Mouse (Mus musculus) limb, embryonic 14.5 days (tissue): ENCODE measurements around the gene Gpi1. TPM values are rescaled to one million over a fixed set of nuclear protein-coding genes. Genes with fewer than 3 reads are reported as not detected.

Source experiments
- ATAC-seq: fragments of 200-750 bp; cut with Nextera tagmentation; 2 replicates; pipeline ENCODE4 v1.8.0; 2017; ENCODE audit warnings: low read depth, moderate number of reproducible peaks, moderate TSS enrichment; ENCODE audit not compliant: low FRiP score
- DNase-seq: peaks from one replicate; pipeline ENCODE4 v3.0.0-alpha.2; 2015; ENCODE audit warnings: low spot score
- H3K27ac ChIP-seq: fragments of 300-500 bp; sonication (generic); replicated peaks from 2 replicates; pipeline ENCODE4 v1.5.1; 2014; ENCODE audit warnings: low read depth, mild to moderate bottlenecking, low read length, moderate library complexity, mixed read lengths
- H3K27me3 ChIP-seq: fragments of 300-500 bp; sonication (generic); 2 replicates; pipeline ENCODE4 v1.6.1; 2014; ENCODE audit warnings: low read length, mixed read lengths; ENCODE audit not compliant: control insufficient read depth, insufficient read depth
- H3K36me3 ChIP-seq: fragments of 300-500 bp; sonication (generic); 2 replicates; pipeline ENCODE4 v1.6.1; 2014; ENCODE audit warnings: mild to moderate bottlenecking, low read length, moderate library complexity, mixed read lengths; ENCODE audit not compliant: control insufficient read depth, insufficient read depth
- H3K4me1 ChIP-seq: fragments of 300-500 bp; sonication (generic); 2 replicates; pipeline ENCODE4 v1.6.1; 2014; ENCODE audit warnings: antibody characterized with exemption, low read length, mixed read lengths; ENCODE audit not compliant: control insufficient read depth, insufficient read depth
- H3K4me2 ChIP-seq: fragments of 300-500 bp; sonication (generic); replicated peaks from 2 replicates; pipeline ENCODE4 v1.6.1; 2014; ENCODE audit warnings: low read depth, mild to moderate bottlenecking, low read length, moderate library complexity; ENCODE audit not compliant: severe bottlenecking
- H3K4me3 ChIP-seq: fragments of 300-500 bp; sonication (generic); replicated peaks from 2 replicates; pipeline ENCODE4 v1.5.1; 2014; ENCODE audit warnings: low read length
- H3K9ac ChIP-seq: fragments of 300-500 bp; sonication (generic); 2 replicates; pipeline ENCODE4 v1.6.1; 2014; ENCODE audit warnings: mild to moderate bottlenecking, low read depth, low read length, moderate library complexity; ENCODE audit not compliant: severe bottlenecking
- H3K9me3 ChIP-seq: fragments of 300-500 bp; sonication (generic); 2 replicates; pipeline ENCODE4 v1.6.1; 2016; ENCODE audit warnings: low read length; ENCODE audit not compliant: control insufficient read depth
- POLR2A ChIP-seq: fragments of 200-500 bp; IDR thresholded peaks from 2 replicates; pipeline ENCODE4 v1.8.0; 2012; ENCODE audit warnings: inconsistent platforms, mild to moderate bottlenecking, moderate library complexity, borderline replicate concordance; ENCODE audit not compliant: insufficient read depth, insufficient read length; ENCODE audit errors: extremely low read depth
- WGBS: fragments of 180-500 bp; shearing (Covaris S2); extraction: QIAGEN DNeasy Blood & Tissue Kit; methylation state at CpG from one replicate; pipeline ENCODE4 v1.1.7; 2014; 5-methylcytosine and 5-hydroxymethylcytosine counted together
- polyA plus RNA-seq, 2 experiments: library from polyadenylated mRNA; depleted of rRNA in 1 of 2; stranded (reverse) in 1 of 2; unstranded in 1 of 2; fragments of >200 nt; fragmentation: Nextera tagmentation in 1 of 2; extraction: Ambion mirVana in 1 of 2; gene quantifications; 2 replicates each; pipeline versions ENCODE4 v1.2.1 to v1.2.3; 2012 to 2014

Gpi1 gene
- polyA plus RNA-seq, 2 experiments = 256 to 281 TPM

DNA sequence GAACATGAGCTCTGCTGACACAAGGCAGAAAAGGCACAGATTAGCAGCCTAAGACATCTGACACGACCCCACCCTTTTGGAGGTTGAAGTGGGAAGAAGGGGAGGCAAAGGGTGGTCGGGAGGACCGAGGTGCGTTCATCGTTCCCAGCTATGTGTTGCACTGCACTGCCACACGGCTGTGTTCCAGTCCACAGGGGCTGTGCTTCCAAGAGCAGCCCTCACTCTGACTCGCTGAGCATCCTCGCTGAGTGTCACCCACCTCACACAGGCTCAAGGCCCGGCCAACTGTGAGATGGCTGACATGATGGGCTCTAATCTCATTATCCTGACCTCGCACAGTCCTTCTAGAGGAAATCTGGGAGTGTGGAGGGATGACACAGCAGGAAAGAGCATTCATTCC lies 13.7 kb downstream of the Gpi1 start:
- TF ChIP-seq POLR2A = no peak
- H3K4me2 ChIP-seq = no peak overlapping the region
- DNase-seq (no peak), ATAC-seq (no peak)
- H3K27me3 ChIP-seq = no peaks in the 10 kb centered on the region
- no peak overlapping the region for H3K9ac ChIP-seq
- no peak overlapping the region for H3K4me3 ChIP-seq
- H3K36me3 ChIP-seq = peaks cover 96% of the 10 kb centered on the region
- no peaks in the 10 kb centered on the region for H3K9me3 ChIP-seq
- no peak overlapping the region for H3K27ac ChIP-seq
- H3K4me1 ChIP-seq = no peaks in the 10 kb centered on the region
- 84% methylated on average over 10 of the region's 10 CpGs for WGBS

DNA sequence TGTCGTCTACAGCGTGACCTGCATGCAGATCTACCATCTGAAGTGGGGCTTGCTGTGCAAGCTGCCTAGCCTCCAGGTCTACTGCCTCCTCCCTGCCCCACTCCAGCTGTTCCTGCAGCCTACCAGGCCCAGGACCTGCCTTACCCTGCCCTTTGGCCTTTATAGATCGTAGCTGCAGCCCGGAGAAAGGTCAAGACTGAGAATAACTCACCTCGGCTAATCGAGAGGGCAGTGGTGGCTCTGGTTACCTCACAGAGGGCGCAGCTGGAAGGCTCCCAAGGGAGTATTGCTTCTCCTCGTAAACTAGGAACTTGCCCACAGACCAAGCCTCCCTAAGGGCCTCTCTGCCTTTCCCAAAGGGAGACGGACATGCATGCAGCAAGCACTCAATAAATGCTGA lies 14.7 kb downstream of the Gpi1 start:
- ATAC-seq (no peak), DNase-seq (no peak)
- H3K27ac ChIP-seq = no peak overlapping the region
- H3K36me3 ChIP-seq = peaks cover 96% of the 10 kb centered on the region
- H3K9me3 ChIP-seq = no peaks in the 10 kb centered on the region
- no peak overlapping the region for H3K4me2 ChIP-seq
- H3K9ac ChIP-seq = no peak overlapping the region
- no peaks in the 10 kb centered on the region for H3K27me3 ChIP-seq
- WGBS = 81% methylated on average over 9 of the region's 9 CpGs
- TF ChIP-seq POLR2A = no peak
- no peak overlapping the region for H3K4me3 ChIP-seq
- no peaks in the 10 kb centered on the region for H3K4me1 ChIP-seq

DNA sequence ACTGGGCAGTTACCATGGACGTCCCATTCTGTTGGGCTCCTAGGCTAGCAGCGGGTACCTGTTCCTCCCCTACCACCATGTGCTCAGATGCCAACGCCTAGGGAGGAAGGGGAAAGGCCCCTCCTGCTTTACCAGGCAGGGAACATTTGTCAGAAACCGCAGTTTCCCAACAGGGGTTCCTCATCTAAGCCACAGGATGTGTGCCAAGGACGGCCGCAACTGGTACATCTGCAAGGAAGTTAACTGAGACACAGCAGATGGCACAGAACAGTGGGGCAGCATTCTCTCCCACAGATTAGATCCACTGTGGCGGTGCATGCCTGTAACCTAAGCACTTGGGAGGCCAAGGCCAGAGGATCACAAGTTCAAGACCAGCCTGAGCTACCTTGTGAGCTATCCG lies 15.5 kb downstream of the Gpi1 start:
- TF ChIP-seq POLR2A = no peak
- Histone ChIP-seq H3K27ac (no peak overlapping the region), H3K36me3 (peaks cover 96% of the 10 kb centered on the region), H3K9ac (no peak overlapping the region), H3K4me1 (no peaks in the 10 kb centered on the region), H3K9me3 (no peaks in the 10 kb centered on the region), H3K4me3 (no peak overlapping the region), H3K27me3 (no peaks in the 10 kb centered on the region), H3K4me2 (no peak overlapping the region)
- ATAC-seq = no peak
- no peak for DNase-seq
- WGBS = 96% methylated on average over 8 of the region's 8 CpGs

DNA sequence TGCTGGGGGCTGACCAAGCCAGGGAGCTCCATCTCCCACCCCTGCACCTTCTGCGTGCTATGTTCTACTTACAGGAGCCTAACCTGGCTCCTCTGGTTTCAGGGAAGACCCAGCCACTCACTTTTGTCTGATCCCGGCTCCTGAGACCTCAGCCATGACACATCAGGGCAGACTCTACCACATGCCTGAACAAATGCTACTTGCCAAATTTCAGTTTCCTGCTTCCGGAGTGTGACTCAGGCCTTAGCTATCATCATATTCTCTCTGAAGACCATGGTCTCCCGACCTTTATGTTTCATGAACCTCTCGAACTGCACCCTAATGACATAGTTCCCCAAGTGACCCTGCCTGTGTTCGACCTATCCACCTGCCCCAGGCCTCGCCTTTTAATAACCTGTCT lies 16.9 kb downstream of the Gpi1 start:
- ATAC-seq = no peak
- WGBS = 91% methylated on average over 7 of the region's 7 CpGs
- H3K4me3 ChIP-seq = no peak overlapping the region
- H3K9ac ChIP-seq = no peak overlapping the region
- H3K36me3 ChIP-seq = peaks cover 96% of the 10 kb centered on the region
- H3K9me3 ChIP-seq = no peaks in the 10 kb centered on the region
- H3K4me1 ChIP-seq = no peaks in the 10 kb centered on the region
- no peak for DNase-seq
- no peak overlapping the region for H3K4me2 ChIP-seq
- no peaks in the 10 kb centered on the region for H3K27me3 ChIP-seq
- no peak overlapping the region for H3K27ac ChIP-seq
- no peak for TF ChIP-seq POLR2A

DNA sequence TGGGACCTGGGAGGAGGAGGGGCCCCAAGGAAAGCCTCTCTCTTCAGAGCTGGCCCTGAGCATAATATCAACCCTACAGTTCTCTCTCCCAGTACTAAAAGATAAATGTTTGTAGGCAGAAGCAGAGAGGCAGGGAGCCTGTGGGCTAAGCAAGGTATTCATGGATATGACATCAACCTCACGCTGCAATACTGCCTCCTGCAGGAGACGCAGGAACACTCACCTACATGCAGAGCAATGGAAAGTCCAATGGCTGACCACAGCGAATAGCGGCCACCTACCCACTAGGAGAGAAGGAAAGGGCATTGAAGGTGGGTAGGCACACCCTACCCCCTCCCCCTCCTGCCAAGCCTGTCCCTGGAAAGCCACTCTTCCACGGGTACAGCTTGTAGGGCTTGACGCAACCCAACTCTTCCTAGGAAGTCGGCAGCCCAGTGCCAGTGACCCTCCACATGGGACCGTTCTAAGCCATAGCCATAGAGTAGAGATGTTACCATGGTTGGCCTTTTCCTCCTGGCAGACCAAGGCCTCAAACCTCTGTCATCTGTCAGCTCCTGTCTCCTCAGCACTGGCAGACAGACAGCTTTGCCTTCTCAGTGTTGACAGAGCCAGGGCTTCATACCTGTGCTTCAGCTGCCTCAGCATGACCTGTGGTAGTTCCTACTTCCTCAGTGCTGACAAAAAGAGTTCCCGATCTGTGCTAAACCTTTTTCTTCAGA lies 21.9 kb downstream of the Gpi1 start:
- Histone ChIP-seq H3K36me3 (peaks cover 100% of the 10 kb centered on the region), H3K27ac (no peak overlapping the region), H3K4me2 (no peak overlapping the region), H3K9ac (no peak overlapping the region), H3K9me3 (no peaks in the 10 kb centered on the region), H3K27me3 (no peaks in the 10 kb centered on the region), H3K4me1 (no peaks in the 10 kb centered on the region), H3K4me3 (no peak overlapping the region)
- TF ChIP-seq POLR2A = no peak
- WGBS = 95% methylated on average over 9 of the region's 9 CpGs
- ATAC-seq (no peak), DNase-seq (no peak)
